Mouse (Mus musculus) T-cell, adult 66 days (primary cell): ENCODE measurements around the gene Gm11146. TPM values are rescaled to one million over a fixed set of nuclear protein-coding genes. Genes with fewer than 3 reads are reported as not detected.

Experiments used
- total RNA-seq, 2 experiments: library from RNA; stranded (reverse); gene quantifications; 3 replicates in 1 of 2; 4 replicates in 1 of 2; pipeline ENCODE4 v1.2.4; 2023

The Gm11146 gene
- not detected for total RNA-seq

DNA sequence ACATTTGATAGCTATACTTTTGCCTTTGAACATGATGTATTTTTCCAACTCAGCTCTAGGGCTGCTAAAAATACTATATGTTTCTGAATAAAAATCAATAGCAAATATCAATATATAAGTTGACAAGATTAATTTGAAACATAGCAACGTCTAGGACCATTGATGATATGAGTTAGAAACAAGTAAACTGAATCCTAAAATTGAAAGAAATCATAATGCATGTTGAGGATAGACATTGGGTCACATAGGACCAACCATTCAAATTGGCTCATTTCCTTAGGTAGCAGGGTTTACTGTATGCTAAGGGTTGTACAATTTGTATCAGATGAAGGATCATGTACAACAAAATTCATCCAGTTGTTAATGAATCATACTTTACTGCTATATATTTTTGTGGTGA is at the start of gene Gm11146:
Gm11146 (minus strand) TSS at position 101 of the 400 bp plus-strand sequence.

